Mouse (Mus musculus) olfactory bulb, adult 2 months (tissue): ENCODE measurements around the gene Snx11. TPM values are rescaled to one million over a fixed set of nuclear protein-coding genes. Genes with fewer than 3 reads are reported as not detected.
"Not testable (repeated sequence)": the region's sequence is repeated elsewhere in the genome, so short reads cannot be mapped to it uniquely, and the experiment has no call there.

Source experiments
- H3K27ac ChIP-seq: fragments of 200-500 bp; 2 replicates; pipeline ENCODE4 v1.5.1; 2012; ENCODE audit warnings: low read depth, low read length; ENCODE audit not compliant: insufficient read depth
- H3K4me1 ChIP-seq: fragments of 200-500 bp; 2 replicates; pipeline ENCODE4 v1.6.1; 2012; ENCODE audit warnings: low read length; ENCODE audit not compliant: control insufficient read depth, insufficient read depth
- H3K4me3 ChIP-seq: fragments of 200-500 bp; 2 replicates; pipeline ENCODE4 v1.5.1; 2012; ENCODE audit warnings: mild to moderate bottlenecking, low read depth, low read length, moderate library complexity; ENCODE audit not compliant: insufficient read depth
- CTCF ChIP-seq: fragments of 200-500 bp; IDR thresholded peaks from 2 replicates; pipeline ENCODE4 v1.5.1; 2012; ENCODE audit warnings: low read depth, mild to moderate bottlenecking, low read length, moderate library complexity; ENCODE audit not compliant: insufficient read depth
- POLR2A ChIP-seq: fragments of 200-500 bp; IDR thresholded peaks from 2 replicates; pipeline ENCODE4 v1.6.1; 2012; ENCODE audit warnings: mild to moderate bottlenecking, low read depth, low read length, moderate library complexity; ENCODE audit not compliant: insufficient read depth
- WGBS: fragments of 180-500 bp; shearing (Covaris S2); methylation state at CpG from one replicate; pipeline ENCODE4 v1.1.7; 2018; 5-methylcytosine and 5-hydroxymethylcytosine counted together
- polyA plus RNA-seq: library from polyadenylated mRNA; stranded (reverse); fragments of >200 nt; gene quantifications from 2 replicates; pipeline ENCODE4 v1.2.4, GENCODE M21; 2012; ENCODE audit warnings: low replicate concordance; ENCODE audit not compliant: missing spikeins, insufficient read depth, insufficient read length

The Snx11 gene
- polyA plus RNA-seq, 1 experiment: not detected

GRCm38 (mm10) chr11:96781425-96781824, 4.1 kb upstream of the Snx11 start:
- Histone ChIP-seq H3K4me3 (no peak overlapping the region), H3K27ac (no peak overlapping the region), H3K4me1 (no peaks in the 10 kb centered on the region)
- TF ChIP-seq POLR2A (no peak), CTCF (no peak)
- 86% methylated on average over 2 of the region's 2 CpGs for WGBS

GRCm38 (mm10) chr11:96780306-96780705, 2.9 kb upstream of the Snx11 start:
- Histone ChIP-seq H3K27ac (no peak overlapping the region), H3K4me3 (no peak overlapping the region), H3K4me1 (peaks cover under 1% of the 10 kb centered on the region; the same call in 1 of the 2 replicates)
- no peak for TF ChIP-seq POLR2A
- no peak for TF ChIP-seq CTCF
- 80% methylated on average over 5 of the region's 5 CpGs for WGBS

GRCm38 (mm10) chr11:96778061-96778627, 785 bp upstream of the Snx11 start:
- WGBS: 70% methylated on average over 10 of the region's 10 CpGs
- not testable (repeated sequence) for H3K27ac ChIP-seq, H3K4me1 ChIP-seq
- peak overlapping the region; percentile 68 for H3K4me3 ChIP-seq

GRCm38 (mm10) chr11:96776068-96776467, 1.3 kb downstream of the Snx11 start:
- 53% methylated on average over 3 of the region's 3 CpGs for WGBS

GRCm38 (mm10) chr11:96775665-96776064, 1.7 kb downstream of the Snx11 start:
- no peak overlapping the region for H3K4me3 ChIP-seq
- H3K27ac ChIP-seq: no peak overlapping the region
- WGBS: 51% methylated on average over 7 of the region's 7 CpGs
- no peak for TF ChIP-seq POLR2A
- no peak for TF ChIP-seq CTCF
- H3K4me1 ChIP-seq: peaks cover 6% of the 10 kb centered on the region; the same call in 1 of the 2 replicates

More at GRCm38 (mm10) chr11:96776068-96776467, 1.3 kb downstream of the Snx11 start:
- H3K4me1 ChIP-seq: peaks cover 6% of the 10 kb centered on the region; the same call in 1 of the 2 replicates
- no peak overlapping the region for H3K4me3 ChIP-seq
- H3K27ac ChIP-seq: no peak overlapping the region
- TF ChIP-seq POLR2A (no peak), CTCF (no peak)

- Histone ChIP-seq H3K4me3 (no peak overlapping the region), H3K4me1 (peaks cover 6% of the 10 kb centered on the region; the same call in 1 of the 2 replicates), H3K27ac (no peak overlapping the region)
- 60% methylated on average over 8 of the region's 8 CpGs for WGBS
- no peak for TF ChIP-seq POLR2A
- TF ChIP-seq CTCF: no peak
Observed at GRCm38 (mm10) chr11:96775063-96775462, 2.3 kb downstream of the Snx11 start.

GRCm38 (mm10) chr11:96774536-96774935, 2.8 kb downstream of the Snx11 start:
- H3K4me1 ChIP-seq: peaks cover 6% of the 10 kb centered on the region; the same call in 1 of the 2 replicates
- no peak overlapping the region for H3K27ac ChIP-seq
- no peak overlapping the region for H3K4me3 ChIP-seq
- TF ChIP-seq POLR2A (no peak), CTCF (no peak)
- 79% methylated on average over 3 of the region's 3 CpGs for WGBS

GRCm38 (mm10) chr11:96772413-96772812, 4.9 kb downstream of the Snx11 start:
- Histone ChIP-seq H3K4me3 (no peak overlapping the region), H3K27ac (no peak overlapping the region), H3K4me1 (peaks cover 14% of the 10 kb centered on the region)
- 87% methylated on average over 9 of the region's 9 CpGs for WGBS
- TF ChIP-seq POLR2A: no peak
- no peak for TF ChIP-seq CTCF

- Histone ChIP-seq H3K27ac (no peak overlapping the region), H3K4me1 (peaks cover 23% of the 10 kb centered on the region), H3K4me3 (no peak overlapping the region)
- TF ChIP-seq CTCF (no peak), POLR2A (no peak)
- WGBS: 95% methylated on average over 9 of the region's 9 CpGs
Observed at GRCm38 (mm10) chr11:96771274-96771975, 5.9 kb downstream of the Snx11 start.
